Mouse (Mus musculus) lung, postnatal 25 days (tissue): ENCODE data around the gene Tomm40l.

ENCODE experiments used
- DNase-seq: peaks from one replicate; pipeline ENCODE4 v3.0.0; 2022; ENCODE audit warnings: low spot score

The Tomm40l gene

DNA sequence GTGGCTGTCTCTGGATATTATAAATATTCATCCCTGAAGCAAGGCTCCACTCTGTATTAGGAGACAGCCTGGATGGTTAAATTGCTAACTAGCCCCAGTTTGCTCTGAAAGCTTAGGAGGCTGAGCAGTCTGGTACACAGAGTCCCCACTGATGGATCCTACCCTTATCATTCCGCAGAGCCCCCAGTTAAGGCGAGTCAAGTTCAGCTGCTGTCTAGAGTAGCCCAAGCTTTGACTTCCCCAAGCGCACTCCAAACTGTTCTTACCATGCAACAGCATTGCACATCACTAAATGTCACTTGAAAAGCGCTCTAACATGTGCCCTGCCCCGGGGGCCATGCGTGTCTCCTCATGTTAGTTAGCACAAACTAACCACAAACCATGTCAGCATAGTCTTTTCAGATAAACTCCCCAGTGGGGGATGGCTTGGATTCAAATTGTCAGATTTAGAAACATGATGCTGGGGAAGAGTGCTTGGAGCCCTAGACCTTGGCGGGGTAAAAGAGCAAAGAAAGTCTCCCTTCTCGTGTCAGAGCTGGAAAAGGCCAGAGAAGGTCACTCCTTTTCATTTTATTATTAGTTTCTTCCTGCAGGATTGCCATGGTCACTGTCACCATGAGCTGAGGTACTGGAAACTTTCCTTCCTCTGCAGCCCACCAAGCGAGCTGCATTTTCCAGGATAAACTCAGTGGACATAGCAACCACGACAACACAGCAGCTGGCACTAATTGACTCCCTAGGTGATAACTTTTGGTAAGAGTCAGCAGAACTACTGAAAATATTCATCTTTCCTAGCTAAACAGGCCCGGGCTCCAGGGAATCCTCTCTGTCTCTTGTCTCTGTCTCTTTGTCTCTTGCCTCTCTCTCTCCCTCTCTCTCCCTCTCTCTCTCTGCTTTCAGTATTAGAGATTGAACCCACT is 28.1 kb downstream of the Tomm40l start:
- no peak for DNase-seq

DNA sequence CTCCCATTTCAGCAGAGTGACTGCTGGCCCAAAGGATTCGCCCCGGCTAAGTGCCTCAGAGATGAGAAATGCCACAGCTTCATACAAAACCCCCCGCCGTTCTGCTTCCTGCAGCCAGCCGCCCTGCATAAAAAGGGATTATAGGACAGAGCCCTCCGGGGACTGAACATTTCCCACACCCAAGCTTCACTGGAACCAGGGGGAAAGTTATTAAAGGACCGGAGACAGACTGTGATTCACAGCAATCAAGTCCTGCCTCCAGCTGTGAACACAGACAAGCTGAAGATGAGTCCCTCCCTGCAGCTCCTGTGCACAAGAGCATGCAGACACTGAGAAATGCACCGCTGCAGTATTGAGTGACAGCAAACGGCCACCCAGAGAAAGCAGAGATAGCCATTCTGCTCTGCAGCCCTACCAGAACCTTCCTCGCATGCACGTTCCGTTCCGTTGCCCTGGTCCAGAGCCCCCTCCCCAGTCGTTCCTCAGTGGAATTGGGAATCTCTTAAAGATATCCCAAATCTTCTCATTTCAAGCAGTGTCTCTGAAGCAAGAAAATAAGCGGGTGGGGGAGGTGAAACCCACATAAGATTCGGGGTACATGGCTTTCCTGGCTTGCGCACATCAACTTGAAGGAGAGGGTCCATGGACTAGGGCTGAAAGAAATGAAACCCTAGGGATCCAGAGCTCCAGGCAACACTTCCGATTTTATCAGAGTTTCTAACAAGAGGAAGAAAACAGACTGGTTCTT is 29.0 kb downstream of the Tomm40l start:
- no peak for DNase-seq

DNA sequence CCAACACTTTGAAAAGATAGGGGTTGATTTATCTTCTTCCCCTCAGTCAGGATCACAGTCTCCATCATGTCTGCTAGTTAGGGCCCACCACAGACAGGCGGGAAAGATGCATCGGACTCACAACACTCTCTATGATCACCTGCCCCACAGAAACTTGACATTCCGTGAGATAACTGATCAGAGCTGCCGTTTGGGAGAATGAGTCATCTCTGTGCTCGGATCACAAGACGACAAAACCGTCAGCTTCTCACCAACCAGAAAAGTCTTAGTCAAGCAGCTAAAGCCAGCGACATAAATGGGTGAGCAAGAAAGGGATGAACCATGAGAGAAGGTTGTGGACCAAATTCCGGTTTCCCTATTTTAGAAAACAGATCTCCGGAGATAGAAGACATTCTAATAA is 30.0 kb downstream of the Tomm40l start:
- no peak for DNase-seq

DNA sequence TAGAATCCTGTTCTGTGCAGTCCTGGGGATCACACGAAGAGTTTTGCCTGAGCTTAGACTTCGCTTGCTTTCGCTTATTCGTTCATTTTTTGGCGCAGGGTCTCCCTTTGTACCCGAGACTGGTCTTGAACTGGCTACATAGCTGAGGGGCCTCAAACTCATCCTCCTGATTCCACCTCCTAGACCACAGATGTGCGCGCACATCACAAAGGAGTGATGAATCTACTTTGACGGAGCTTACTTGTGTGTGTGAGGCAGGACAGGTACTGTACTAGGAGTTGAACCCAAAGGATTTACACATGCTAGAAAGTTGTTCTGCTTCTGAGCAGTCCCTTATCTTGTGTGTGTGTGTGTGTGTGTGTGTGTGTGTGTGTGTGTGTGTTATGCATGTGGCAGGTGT is 31.5 kb downstream of the Tomm40l start:
- DNase-seq, result no peak

DNA sequence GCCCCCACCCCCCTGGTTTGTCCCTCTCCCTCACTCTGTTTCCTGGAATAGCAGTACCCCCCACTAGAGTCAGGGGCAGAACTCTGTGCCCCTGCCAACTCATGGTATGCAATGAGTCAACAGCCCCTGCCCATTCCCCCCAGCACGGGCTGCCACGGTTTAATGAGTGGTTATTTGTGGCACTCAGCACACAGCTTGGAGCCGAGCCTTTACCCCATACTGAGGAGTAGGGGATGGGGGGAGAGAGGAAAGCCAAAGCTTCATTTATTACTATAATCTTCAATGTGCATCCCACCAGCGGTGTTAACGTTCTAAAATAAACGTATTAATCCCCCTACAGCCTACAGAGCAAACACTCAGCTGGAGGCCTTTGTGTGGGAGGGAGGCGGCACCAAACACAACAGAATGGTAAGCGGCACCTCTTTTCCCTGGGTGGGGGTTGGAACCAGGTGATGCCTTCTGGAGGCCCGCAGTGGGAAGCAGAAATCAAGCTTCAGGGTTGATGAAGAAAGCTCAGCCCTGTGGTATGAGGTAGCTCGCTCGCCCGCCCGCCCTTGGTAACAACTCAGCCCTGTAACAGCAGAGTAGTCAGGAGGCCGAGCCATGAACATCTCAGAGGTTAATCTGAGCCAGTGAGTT is 32.7 kb downstream of the Tomm40l start:
- DNase-seq, result no peak

DNA sequence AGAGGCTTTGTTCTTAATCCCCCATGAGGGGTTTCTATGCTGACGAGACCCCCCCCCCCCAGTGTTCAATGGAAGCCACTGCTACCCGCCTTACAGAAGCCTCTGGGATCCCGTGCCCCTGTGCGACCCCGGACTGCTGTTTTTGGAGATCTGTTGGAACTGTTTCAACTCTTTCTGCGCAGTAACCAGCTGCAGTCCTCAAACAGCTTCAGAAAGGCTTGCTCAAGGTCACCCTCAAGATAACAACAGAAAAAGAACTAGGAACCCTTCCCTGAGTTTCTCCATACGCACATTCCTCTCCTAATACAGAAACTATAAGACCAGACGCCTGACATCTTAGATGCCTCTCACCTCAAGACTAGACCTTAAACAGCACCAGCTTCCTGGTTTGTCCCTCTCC is 33.3 kb downstream of the Tomm40l start:
- DNase-seq, result no peak

DNA sequence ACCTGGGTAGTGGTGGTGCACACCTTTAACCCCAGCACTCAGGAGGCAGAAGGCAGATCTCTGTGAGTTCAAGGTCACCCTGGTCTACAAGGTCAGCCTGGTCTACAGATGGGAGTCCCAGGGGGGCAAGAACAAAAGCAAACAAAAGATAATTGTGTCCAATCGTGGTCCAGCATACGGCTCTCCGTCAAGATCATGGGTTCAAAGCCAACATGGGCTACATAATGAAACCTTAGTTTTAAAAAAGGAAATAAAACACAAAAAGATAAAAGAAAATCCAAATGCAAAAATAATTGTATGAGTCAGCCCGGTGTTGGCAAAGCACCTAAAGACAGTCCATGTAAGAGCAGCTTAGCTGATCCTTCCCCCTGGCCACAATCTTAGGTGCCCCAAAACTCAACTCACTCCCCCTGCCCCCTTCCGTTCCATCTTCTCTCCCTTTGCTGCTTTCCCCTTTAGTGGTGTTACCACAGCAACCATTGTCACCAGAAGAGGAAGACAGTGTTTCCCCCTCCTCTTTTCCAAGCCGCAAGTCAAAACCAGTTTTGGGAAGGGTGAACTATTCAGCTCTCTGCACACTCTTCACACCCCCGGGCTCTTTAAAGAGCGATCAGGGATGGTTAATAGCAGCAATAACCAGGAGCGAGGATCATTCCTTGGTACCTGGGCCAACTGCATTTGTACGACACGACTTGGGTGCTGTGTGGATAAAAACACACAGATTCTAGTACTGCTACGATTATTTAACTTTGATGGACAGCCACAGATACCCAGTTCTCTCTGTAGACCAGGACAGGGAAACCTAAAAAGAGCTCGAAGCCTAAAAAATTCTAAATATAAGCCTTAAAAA is 34.2 kb downstream of the Tomm40l start:
- no peak for DNase-seq

DNA sequence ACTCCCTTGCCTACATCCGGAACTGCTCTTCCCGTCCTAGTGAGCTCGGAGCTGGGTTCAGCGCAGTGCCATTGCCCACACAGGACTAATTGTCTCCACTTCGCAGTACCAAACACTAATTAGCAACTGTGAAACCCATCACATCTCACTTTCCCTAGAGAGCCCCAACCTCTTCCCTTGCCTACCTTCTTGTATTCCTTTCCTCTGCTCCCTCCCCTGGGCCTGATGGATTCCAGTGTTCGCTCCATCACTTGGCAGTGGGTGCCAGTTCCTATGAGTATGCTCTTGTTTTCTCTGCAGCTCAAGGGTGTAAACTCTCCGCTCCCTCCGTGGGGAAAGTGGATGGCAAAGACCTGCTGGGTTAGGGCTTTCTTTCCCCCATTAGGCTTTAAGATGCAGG is 36.7 kb downstream of the Tomm40l start:
- DNase-seq, result no peak

DNA sequence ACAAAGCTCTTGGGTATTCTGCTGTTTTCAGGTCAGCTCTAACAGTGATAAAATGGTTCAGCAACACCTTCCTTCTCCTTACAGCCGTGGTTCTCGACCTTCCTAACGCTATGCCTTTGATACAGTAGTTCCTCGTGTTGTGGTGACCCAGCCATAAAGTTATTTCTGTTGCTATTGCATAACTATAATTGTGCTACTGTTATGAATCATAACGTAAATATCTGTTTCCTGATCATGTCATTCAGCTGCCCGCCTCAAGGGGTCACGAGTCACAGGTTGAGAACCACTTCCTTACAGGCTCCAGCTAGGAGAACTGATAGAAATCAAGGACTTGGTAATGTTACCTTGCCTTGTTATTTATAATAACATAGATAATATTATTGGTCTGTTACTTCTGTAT is 38.0 kb downstream of the Tomm40l start:
- peak; percentile 83 for DNase-seq

DNA sequence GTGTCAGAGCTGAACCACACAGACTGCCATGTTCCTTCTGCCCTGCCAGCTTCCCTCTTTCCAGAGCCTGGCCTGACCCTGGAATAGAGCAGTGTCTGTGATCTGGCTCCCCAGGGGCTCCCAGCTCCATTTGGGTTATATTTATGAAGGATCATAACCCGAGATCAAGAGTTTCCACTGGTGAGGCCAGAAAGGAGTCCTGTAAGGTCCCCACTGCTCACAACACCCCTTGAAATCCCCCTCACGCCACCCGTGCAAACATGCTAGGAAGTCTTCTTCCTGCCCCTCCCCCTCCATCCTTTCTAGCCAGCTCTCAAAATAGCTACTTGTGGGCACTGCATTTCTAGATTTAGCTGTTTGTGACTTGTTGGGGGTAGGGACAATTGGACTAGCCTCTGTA is 38.7 kb downstream of the Tomm40l start:
- no peak for DNase-seq

DNA sequence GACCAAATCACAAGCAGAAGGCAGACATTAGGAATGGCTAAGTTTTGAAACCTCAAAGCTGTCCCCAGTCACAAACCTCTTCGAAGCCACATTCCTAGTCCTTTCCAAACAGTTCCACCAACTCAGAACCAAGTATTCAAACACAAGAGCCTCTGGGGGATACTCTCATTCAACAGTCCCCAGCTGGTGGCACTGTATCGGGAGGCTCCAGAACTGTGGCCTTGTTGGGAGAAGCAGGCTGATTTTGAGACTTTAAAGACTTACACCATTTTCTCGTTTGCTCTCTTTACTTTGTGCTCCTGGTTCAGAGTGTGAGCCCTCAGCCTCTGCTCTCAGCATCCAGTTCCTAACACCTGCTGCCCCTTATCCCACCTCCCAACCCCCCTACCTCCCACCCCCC is 39.3 kb downstream of the Tomm40l start:
- DNase-seq, result no peak

DNA sequence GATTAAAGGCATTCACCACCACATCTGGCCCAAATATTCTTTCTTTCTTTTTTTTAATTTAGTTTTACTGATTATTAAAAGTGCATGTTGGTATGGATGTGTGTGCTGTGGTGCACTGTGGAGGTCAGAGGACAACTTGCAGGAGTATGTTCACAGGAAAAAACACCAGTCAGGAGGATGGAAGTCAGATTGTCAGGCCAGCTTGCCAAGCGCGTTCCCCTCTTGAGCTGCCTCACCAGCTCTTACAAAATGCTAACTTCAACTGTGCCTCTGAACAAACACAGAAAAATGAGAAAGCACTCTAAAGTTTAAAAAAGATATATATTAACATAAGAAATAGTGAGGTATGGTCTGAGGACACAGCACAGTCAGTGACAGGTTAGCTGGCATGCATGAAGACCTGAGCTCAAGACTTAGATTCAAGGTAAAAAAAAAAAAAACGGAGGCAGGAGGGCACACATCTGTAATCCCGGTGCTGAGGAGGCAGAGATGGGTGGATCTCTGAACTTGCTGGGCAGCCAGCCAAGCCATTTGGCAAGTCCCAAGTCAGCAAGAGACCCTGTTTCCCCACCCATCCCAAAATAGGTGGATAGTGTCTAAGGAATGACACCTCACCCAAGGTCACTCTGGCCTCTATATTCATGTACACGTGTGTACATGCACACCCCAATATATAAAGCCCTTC is 42.7 kb downstream of the Tomm40l start:
- no peak for DNase-seq

DNA sequence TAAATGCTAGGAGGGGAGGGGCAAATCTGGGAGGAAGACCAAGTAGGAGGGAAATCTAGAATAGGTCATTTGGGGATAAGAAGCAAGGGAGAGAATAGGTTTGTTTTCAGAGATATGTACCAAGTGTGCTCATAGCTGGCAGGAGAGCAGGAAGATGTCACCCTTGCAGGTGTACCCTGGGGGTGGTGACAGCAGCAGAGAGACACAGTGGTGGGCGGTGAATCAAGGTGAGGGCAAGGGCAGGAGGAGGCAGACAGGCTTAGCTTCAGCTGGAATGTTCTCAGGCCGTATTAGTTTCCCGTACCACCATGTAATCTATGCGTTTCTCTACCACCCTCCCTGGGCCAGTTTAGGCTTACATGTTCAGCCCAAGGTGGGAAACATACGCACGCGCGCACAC is 49.5 kb downstream of the Tomm40l start:
- no peak for DNase-seq

DNA sequence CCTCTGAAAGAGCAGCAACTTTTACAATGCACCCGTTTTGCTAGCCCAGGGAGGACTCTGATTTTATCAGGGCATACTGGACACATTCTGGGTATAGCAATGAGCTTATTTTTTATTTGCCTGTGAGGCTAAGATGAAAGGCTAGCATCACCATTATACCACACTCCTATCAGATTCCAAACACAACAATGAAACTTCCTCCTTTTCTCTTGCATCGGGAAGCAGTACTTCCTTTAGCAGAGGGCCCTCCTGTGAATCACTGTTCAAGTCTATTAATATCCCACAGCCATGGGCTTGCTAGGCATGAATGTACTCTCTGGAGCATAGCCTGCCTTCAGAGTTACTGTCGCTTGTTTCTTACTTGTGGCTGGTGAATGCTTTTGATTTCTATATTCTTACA is 51.2 kb downstream of the Tomm40l start:
- DNase-seq, result peak; percentile 57

DNA sequence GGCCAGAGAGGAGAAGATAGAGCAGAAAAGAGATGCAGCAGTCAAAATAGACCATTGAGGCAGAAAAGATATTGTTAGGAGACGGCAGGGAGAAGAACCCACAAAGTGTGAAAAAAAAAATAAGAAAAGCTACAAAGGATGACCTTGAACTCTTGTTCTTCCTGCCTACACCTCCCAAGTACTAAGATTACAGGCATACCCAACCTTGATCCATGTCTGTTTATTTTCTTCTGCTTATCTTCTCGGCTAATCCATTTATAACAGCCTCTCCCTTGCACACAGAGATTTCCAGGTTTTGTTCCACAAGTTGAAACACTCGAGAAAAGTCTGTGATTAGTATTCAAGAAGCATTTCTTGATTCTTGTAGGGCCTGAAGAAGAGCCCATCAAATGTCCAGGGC is 52.4 kb downstream of the Tomm40l start:
- DNase-seq, result no peak

DNA sequence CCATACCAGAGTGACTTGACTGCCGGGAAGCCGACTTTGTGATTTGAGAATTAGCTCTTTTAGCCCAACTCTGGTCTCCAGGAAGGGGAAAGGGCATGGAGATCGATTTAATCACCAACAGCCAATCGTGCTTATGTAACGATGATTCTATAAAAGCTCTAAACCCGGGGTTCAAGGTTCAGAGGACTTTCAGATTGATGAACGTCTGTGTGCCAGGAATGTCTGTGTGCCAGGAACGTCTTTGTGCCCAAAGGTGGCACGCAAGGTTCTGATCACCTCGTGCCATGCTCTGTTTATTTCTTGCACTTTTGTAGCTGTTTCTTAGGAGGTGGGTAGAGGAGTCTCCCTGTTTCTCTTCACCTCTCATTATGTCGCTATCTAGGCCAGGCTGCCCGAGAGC is 53.4 kb downstream of the Tomm40l start:
- no peak for DNase-seq
